Mouse (Mus musculus): ENCODE results near the gene Nsg2. TPM values are rescaled to one million over a fixed set of nuclear protein-coding genes. Genes with fewer than 3 reads are reported as not detected.

The Nsg2 gene
- polyA plus RNA-seq, 1 experiment from 2014 or later: 1.9 TPM

DNA sequence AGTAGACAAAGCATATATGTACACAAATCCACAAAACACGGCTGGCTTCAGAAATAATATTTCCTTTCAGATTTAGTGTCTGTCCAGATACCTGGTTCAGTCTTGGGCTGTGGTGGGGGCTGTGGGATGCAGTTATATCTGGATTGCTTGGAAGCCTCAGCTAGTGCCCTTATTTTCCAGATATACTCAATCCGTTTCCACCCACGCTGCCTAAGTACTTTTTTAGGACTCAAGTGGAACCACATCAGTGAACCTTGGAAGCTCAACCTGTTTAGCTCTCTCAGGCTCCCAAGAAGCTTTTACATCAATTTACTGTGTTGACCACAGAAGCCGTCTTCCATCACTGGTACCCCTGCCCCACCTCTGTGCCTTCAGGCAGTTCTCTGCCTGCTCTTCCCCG, 35.6 kb downstream of the Nsg2 start:
- Histone ChIP-seq H3K36me3 (ENCODE audit: control insufficient read depth, insufficient read depth, low read length) (no peaks in the 10 kb centered on the region), H3K9ac (ENCODE audit: low read length) (no peak overlapping the region), H3K9me3 (ENCODE audit: control insufficient read depth, low read length) (no peaks in the 10 kb centered on the region), H3K4me2 (ENCODE audit: low read depth, severe bottlenecking) (no peak overlapping the region), H3K4me1 (ENCODE audit: control insufficient read depth, insufficient read depth, low read length) (no peaks in the 10 kb centered on the region), H3K27me3 (ENCODE audit: control insufficient read depth, insufficient read depth, low read length) (no peaks in the 10 kb centered on the region), H3K4me3 (ENCODE audit: low read depth, low read length) (no peak overlapping the region), H3K27ac (replicated peaks; ENCODE audit: low read depth, low read length) (no peak overlapping the region)
- 75% methylated on average over 5 of the region's 5 CpGs for WGBS
- DNase-seq (ENCODE audit: low spot score): no peak
- no peak for ATAC-seq (ENCODE audit: insufficient number of reproducible peaks, low FRiP score, low TSS enrichment, low read depth)

- no peaks in the 10 kb centered on the region for H3K36me3 ChIP-seq (ENCODE audit: control insufficient read depth, insufficient read depth, low read length)
- no peak for DNase-seq (ENCODE audit: low spot score)
- 38% methylated on average over 4 of the region's 4 CpGs for WGBS
- no peaks in the 10 kb centered on the region for H3K27me3 ChIP-seq (ENCODE audit: control insufficient read depth, insufficient read depth, low read length)
- H3K9me3 ChIP-seq (ENCODE audit: control insufficient read depth, low read length): no peaks in the 10 kb centered on the region
- H3K4me3 ChIP-seq (ENCODE audit: low read depth, low read length): no peak overlapping the region
- H3K4me2 ChIP-seq (ENCODE audit: low read depth, severe bottlenecking): no peak overlapping the region
- H3K4me1 ChIP-seq (ENCODE audit: control insufficient read depth, insufficient read depth, low read length): no peaks in the 10 kb centered on the region
- no peak overlapping the region for H3K9ac ChIP-seq (ENCODE audit: low read length)
- no peak overlapping the region for H3K27ac ChIP-seq (replicated peaks; ENCODE audit: low read depth, low read length)
- ATAC-seq (ENCODE audit: insufficient number of reproducible peaks, low FRiP score, low TSS enrichment, low read depth): no peak
Observed at GRCm38 (mm10) chr11:32039656-32040055, 39.4 kb downstream of the Nsg2 start.

- H3K27me3 ChIP-seq (ENCODE audit: control insufficient read depth, insufficient read depth, low read length): no peaks in the 10 kb centered on the region
- no peaks in the 10 kb centered on the region for H3K9me3 ChIP-seq (ENCODE audit: control insufficient read depth, low read length)
- WGBS: 87% methylated on average over 11 of the region's 11 CpGs
- H3K27ac ChIP-seq (replicated peaks; ENCODE audit: low read depth, low read length): no peak overlapping the region
- H3K4me3 ChIP-seq (ENCODE audit: low read depth, low read length): no peak overlapping the region
- H3K36me3 ChIP-seq (ENCODE audit: control insufficient read depth, insufficient read depth, low read length): no peaks in the 10 kb centered on the region
- DNase-seq (ENCODE audit: low spot score) (no peak), ATAC-seq (ENCODE audit: insufficient number of reproducible peaks, low FRiP score, low TSS enrichment, low read depth) (no peak)
- no peak overlapping the region for H3K9ac ChIP-seq (ENCODE audit: low read length)
- H3K4me2 ChIP-seq (ENCODE audit: low read depth, severe bottlenecking): no peak overlapping the region
- no peaks in the 10 kb centered on the region for H3K4me1 ChIP-seq (ENCODE audit: control insufficient read depth, insufficient read depth, low read length)
Observed at GRCm38 (mm10) chr11:32057389-32057788, 57.1 kb downstream of the Nsg2 start.

DNA sequence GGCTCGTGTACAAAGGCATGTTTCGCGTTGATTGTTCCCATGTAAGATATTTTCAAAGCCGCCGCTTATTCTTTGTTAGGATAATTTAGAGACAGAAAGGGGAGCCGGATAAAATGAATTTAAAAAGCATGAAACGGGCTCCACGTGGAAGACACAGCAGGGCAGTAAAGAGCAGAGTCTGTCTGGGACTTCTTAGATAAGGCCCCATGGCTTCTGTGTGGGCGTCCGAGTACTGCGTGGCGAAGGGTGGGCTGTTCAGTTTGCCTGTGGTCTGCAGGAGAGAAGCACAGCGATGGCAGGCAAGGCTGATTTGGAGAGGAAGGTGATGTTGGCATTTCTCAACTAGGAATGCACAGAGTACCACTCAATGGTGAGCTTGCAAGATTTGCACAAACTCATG, 57.6 kb downstream of the Nsg2 start:
- H3K27ac ChIP-seq (replicated peaks; ENCODE audit: low read depth, low read length): no peak overlapping the region
- no peaks in the 10 kb centered on the region for H3K27me3 ChIP-seq (ENCODE audit: control insufficient read depth, insufficient read depth, low read length)
- H3K36me3 ChIP-seq (ENCODE audit: control insufficient read depth, insufficient read depth, low read length): no peaks in the 10 kb centered on the region
- H3K4me3 ChIP-seq (ENCODE audit: low read depth, low read length): no peak overlapping the region
- H3K9me3 ChIP-seq (ENCODE audit: control insufficient read depth, low read length): no peaks in the 10 kb centered on the region
- no peak overlapping the region for H3K9ac ChIP-seq (ENCODE audit: low read length)
- 88% methylated on average over 13 of the region's 13 CpGs for WGBS
- H3K4me1 ChIP-seq (ENCODE audit: control insufficient read depth, insufficient read depth, low read length): no peaks in the 10 kb centered on the region
- no peak overlapping the region for H3K4me2 ChIP-seq (ENCODE audit: low read depth, severe bottlenecking)
- no peak for ATAC-seq (ENCODE audit: insufficient number of reproducible peaks, low FRiP score, low TSS enrichment, low read depth)
- DNase-seq (ENCODE audit: low spot score): no peak

DNA sequence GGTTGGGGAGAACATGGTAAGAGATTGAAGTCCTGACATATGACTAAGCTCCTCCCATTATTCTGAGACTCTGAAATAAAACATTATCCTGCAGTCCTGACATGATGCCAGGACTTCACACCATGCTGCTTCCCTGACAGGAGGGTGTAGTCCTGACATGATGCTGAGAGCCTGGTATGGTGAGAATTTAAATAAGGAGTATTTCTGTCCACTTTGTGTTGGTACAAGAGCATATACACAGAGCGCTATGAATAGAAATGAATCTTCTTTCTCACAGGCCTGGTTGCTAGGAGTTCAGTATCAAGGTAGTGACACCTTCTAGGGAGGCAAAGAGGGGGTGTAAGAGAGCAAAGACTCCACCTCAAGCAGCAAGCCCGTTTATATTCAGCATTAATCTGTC, 60.8 kb downstream of the Nsg2 start:
- no peak overlapping the region for H3K9ac ChIP-seq (ENCODE audit: low read length)
- H3K27me3 ChIP-seq (ENCODE audit: control insufficient read depth, insufficient read depth, low read length): no peaks in the 10 kb centered on the region
- ATAC-seq (ENCODE audit: insufficient number of reproducible peaks, low FRiP score, low TSS enrichment, low read depth) (no peak), DNase-seq (ENCODE audit: low spot score) (no peak)
- H3K4me3 ChIP-seq (ENCODE audit: low read depth, low read length): no peak overlapping the region
- no peaks in the 10 kb centered on the region for H3K36me3 ChIP-seq (ENCODE audit: control insufficient read depth, insufficient read depth, low read length)
- no peaks in the 10 kb centered on the region for H3K9me3 ChIP-seq (ENCODE audit: control insufficient read depth, low read length)
- WGBS: 75% methylated on average over 2 of the region's 2 CpGs
- H3K27ac ChIP-seq (replicated peaks; ENCODE audit: low read depth, low read length): no peak overlapping the region
- H3K4me2 ChIP-seq (ENCODE audit: low read depth, severe bottlenecking): no peak overlapping the region
- no peaks in the 10 kb centered on the region for H3K4me1 ChIP-seq (ENCODE audit: control insufficient read depth, insufficient read depth, low read length)

DNA sequence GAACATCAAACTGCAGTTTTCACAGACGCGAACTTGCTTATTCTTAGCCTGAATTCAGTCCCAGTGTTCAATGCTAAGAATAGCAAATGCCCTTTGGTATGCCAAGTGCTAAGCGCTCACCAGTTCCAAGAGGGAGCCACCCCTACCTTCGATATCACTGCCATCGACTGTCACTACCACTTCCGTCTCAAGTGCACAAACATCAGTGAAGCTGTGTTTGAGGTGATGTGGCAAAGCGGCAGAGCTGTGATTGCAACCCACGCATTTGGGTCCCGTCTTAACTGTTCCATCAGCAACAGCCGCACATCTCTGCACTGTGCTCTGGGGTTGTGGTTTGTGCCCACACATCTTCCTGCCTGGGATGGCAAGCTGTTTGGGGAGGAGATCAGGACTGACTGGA, 61.6 kb downstream of the Nsg2 start:
- Histone ChIP-seq H3K4me3 (ENCODE audit: low read depth, low read length) (no peak overlapping the region), H3K4me2 (ENCODE audit: low read depth, severe bottlenecking) (no peak overlapping the region), H3K4me1 (ENCODE audit: control insufficient read depth, insufficient read depth, low read length) (no peaks in the 10 kb centered on the region), H3K27me3 (ENCODE audit: control insufficient read depth, insufficient read depth, low read length) (no peaks in the 10 kb centered on the region), H3K9me3 (ENCODE audit: control insufficient read depth, low read length) (no peaks in the 10 kb centered on the region), H3K9ac (ENCODE audit: low read length) (no peak overlapping the region), H3K36me3 (ENCODE audit: control insufficient read depth, insufficient read depth, low read length) (no peaks in the 10 kb centered on the region), H3K27ac (replicated peaks; ENCODE audit: low read depth, low read length) (no peak overlapping the region)
- no peak for DNase-seq (ENCODE audit: low spot score)
- ATAC-seq (ENCODE audit: insufficient number of reproducible peaks, low FRiP score, low TSS enrichment, low read depth): no peak
- WGBS: 92% methylated on average over 10 of the region's 10 CpGs

DNA sequence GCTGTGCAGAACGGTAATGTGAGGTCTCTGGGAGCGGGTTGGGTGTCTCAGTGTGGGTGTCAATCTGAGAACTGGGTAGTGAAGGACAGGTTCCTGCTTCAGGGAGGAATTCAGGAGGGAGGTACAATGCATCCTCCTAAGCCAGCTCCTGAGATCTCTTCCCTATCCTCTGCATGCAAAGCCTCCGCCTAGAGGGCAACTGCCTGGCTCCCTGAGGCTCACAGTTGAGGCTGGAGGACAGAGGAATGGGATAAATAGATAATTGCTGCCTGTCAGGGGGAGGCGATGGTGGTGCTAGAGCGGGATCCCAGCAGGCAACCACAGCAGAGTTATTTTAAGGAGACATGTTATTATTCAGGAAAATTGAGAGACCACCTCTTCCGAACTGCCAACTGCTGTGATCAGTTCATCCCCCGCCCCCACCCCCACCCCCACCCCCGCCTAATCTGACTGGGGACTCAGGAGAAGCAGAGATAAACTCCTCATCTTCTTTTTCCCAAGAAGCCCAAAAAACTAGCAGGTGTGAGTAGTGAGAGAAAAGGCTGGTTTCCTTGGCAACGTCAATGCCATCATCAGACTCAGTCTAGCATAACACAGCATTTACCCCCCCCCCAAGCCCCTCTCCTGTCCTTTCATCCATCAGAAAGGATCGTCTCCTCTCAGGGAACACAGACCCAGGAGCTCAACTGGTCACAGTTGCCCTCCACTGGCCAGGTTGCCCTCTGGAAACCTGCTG, 63.7 kb downstream of the Nsg2 start:
- ATAC-seq (ENCODE audit: insufficient number of reproducible peaks, low FRiP score, low TSS enrichment, low read depth) (no peak), DNase-seq (ENCODE audit: low spot score) (no peak)
- H3K27me3 ChIP-seq (ENCODE audit: control insufficient read depth, insufficient read depth, low read length): no peaks in the 10 kb centered on the region
- 16% methylated on average over 10 of the region's 10 CpGs for WGBS
- no peak overlapping the region for H3K4me3 ChIP-seq (ENCODE audit: low read depth, low read length)
- no peak overlapping the region for H3K4me2 ChIP-seq (ENCODE audit: low read depth, severe bottlenecking)
- no peak overlapping the region for H3K27ac ChIP-seq (replicated peaks; ENCODE audit: low read depth, low read length)
- no peaks in the 10 kb centered on the region for H3K36me3 ChIP-seq (ENCODE audit: control insufficient read depth, insufficient read depth, low read length)
- no peaks in the 10 kb centered on the region for H3K4me1 ChIP-seq (ENCODE audit: control insufficient read depth, insufficient read depth, low read length)
- H3K9me3 ChIP-seq (ENCODE audit: control insufficient read depth, low read length): no peaks in the 10 kb centered on the region
- no peak overlapping the region for H3K9ac ChIP-seq (ENCODE audit: low read length)

DNA sequence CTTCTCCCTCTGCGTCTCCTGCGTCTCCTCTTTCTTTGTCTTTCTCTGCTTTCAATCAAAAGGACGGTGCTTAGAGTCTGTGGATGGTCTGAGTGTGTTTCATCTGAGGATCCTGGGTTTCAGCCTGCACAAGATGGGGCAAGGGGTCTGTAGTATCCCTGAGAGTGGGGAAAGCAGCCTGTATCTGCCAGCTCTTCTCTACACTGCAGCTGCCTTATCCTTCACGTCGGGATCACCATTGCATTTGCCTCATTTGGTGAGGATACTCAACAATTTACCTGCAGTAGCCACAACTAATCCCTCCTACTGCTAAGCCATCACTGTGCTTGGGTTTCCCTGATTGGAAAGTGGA, 64.2 kb downstream of the Nsg2 start:
- 19% methylated on average over 5 of the region's 5 CpGs for WGBS
- no peak for ATAC-seq (ENCODE audit: insufficient number of reproducible peaks, low FRiP score, low TSS enrichment, low read depth)
- no peak for DNase-seq (ENCODE audit: low spot score)
- Histone ChIP-seq H3K9me3 (ENCODE audit: control insufficient read depth, low read length) (no peaks in the 10 kb centered on the region), H3K4me1 (ENCODE audit: control insufficient read depth, insufficient read depth, low read length) (no peaks in the 10 kb centered on the region), H3K27ac (replicated peaks; ENCODE audit: low read depth, low read length) (no peak overlapping the region), H3K4me2 (ENCODE audit: low read depth, severe bottlenecking) (no peak overlapping the region), H3K4me3 (ENCODE audit: low read depth, low read length) (no peak overlapping the region), H3K9ac (ENCODE audit: low read length) (no peak overlapping the region), H3K36me3 (ENCODE audit: control insufficient read depth, insufficient read depth, low read length) (no peaks in the 10 kb centered on the region), H3K27me3 (ENCODE audit: control insufficient read depth, insufficient read depth, low read length) (no peaks in the 10 kb centered on the region)

Measured in limb, embryonic 11.5 days (tissue).